Mouse (Mus musculus): ENCODE data around the gene Jag2.

GRCm38 (mm10) chr12:112961428-112961827 is 31.9 kb upstream of the Jag2 start:
- no peak for TF ChIP-seq CTCF (IDR thresholded peaks at IDR 0.05)
- TF ChIP-seq EP300 (IDR thresholded peaks at IDR 0.05) = no peak
